ENCODE assay signal across 8 mouse cellular contexts in the genomic region with DNA sequence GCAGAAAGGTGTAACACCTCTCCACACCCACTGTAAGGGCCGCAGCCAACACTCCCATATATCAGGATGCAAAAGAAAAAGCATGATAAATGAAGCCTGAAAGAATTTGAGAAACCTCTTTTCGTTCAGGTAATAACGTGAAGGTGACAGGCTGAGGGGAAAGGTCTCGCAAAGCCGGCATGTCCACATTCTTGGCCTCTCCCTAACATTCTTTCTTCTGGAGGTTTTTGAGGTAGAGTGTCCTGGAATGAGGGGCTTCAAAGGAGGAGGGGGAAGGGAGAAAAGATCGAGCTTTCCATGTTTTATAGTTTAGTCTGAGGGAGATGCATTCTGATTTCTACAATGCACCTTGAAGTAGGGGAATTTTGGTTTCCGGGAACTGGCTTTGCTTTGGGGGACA. TPM values are rescaled to one million over a fixed set of nuclear protein-coding genes. Genes with fewer than 3 reads are reported as not detected.
DNase-seq lines count a peak whose midpoint lies in the region; ATAC-seq and TF ChIP-seq lines count a peak whose summit lies in the region.

TSS of gene St7 (plus strand) at position 287 of the 400 bp plus-strand sequence.

- WGBS in intestine, postnatal 0 days = 60% methylated on average over 7 of the region's 7 CpGs
- 84% methylated on average over 7 of the region's 7 CpGs for WGBS in midbrain, embryonic 14.5 days

- H3K9ac ChIP-seq in intestine, postnatal 0 days (ENCODE audit: low read depth, low read length) = peak within 1 kb of the TSS; percentile 85
- peak within 1 kb of the TSS; percentile 63 for H3K9ac ChIP-seq in midbrain, embryonic 14.5 days (replicated peaks; ENCODE audit: low read length)

- H3K4me2 ChIP-seq in intestine, postnatal 0 days (replicated peaks; ENCODE audit: low read depth) = peak within 1 kb of the TSS; percentile 87
- H3K4me2 ChIP-seq in midbrain, embryonic 14.5 days (ENCODE audit: low read length) = peak within 1 kb of the TSS; percentile 94

- H3K36me3 ChIP-seq in intestine, postnatal 0 days (ENCODE audit: control insufficient read depth, insufficient read depth) = no peaks in the 10 kb centered on the region
- H3K36me3 ChIP-seq in midbrain, embryonic 14.5 days (ENCODE audit: control insufficient read depth, insufficient read depth, low read length) = no peaks in the 10 kb centered on the region

- peak within 1 kb of the TSS; percentile 92 for H3K27ac ChIP-seq in intestine, postnatal 0 days (ENCODE audit: low read depth, low read length)
- peak within 1 kb of the TSS; percentile 57; the same call in 1 of the 2 replicates for H3K27ac ChIP-seq in midbrain, embryonic 14.5 days (replicated peaks; ENCODE audit: low read depth, low read length)

- peak within 1 kb of the TSS; percentile 83 for H3K4me3 ChIP-seq in intestine, postnatal 0 days (ENCODE audit: low read depth, low read length)
- H3K4me3 ChIP-seq in midbrain, embryonic 14.5 days (replicated peaks; ENCODE audit: low read depth, low read length) = peak within 1 kb of the TSS; percentile 73

- DNase-seq in left cerebral cortex, adult 18-20 months (ENCODE audit: low spot score in 2 of 2) = no peak
- no peak for DNase-seq in left cerebral cortex, adult 11 months (ENCODE audit: low spot score)
- no peak for DNase-seq in adrenal gland, postnatal 36 days
- no peak for DNase-seq in gastrocnemius, postnatal 4 days (ENCODE audit: low spot score in 2 of 2)
- DNase-seq in midbrain, embryonic 14.5 days = no peak
- no peak for DNase-seq in right cerebral cortex, postnatal 25 days
- DNase-seq in cerebellum, postnatal 10 days = no peak

- H3K27me3 ChIP-seq in intestine, postnatal 0 days (replicated peaks; ENCODE audit: control insufficient read depth, insufficient read depth, low read length) = no peaks in the 10 kb centered on the region
- no peaks in the 10 kb centered on the region for H3K27me3 ChIP-seq in midbrain, embryonic 14.5 days (ENCODE audit: control insufficient read depth, insufficient read depth, low read length)

- TF ChIP-seq CTCF in intestine, postnatal 0 days (IDR thresholded peaks at IDR 0.05; ENCODE audit: low read depth) = no peak

- H3K4me1 ChIP-seq in intestine, postnatal 0 days (replicated peaks; ENCODE audit: control insufficient read depth, insufficient read depth, low read length) = no peaks in the 10 kb centered on the region
- no peaks in the 10 kb centered on the region; the same call in 1 of the 2 replicates for H3K4me1 ChIP-seq in midbrain, embryonic 14.5 days (ENCODE audit: control insufficient read depth, insufficient read depth, low read length)

- ATAC-seq in intestine, postnatal 0 days = no peak
- no peak for ATAC-seq in midbrain, embryonic 14.5 days (ENCODE audit: low FRiP score, low TSS enrichment)

- H3K9me3 ChIP-seq in intestine, postnatal 0 days (ENCODE audit: control insufficient read depth) = no peaks in the 10 kb centered on the region
- no peaks in the 10 kb centered on the region for H3K9me3 ChIP-seq in midbrain, embryonic 14.5 days (ENCODE audit: control insufficient read depth, low read length)

RNA-seq across cellular contexts. Expression of gene St7, which starts in this region (rescaled TPM):
- total RNA-seq in left cerebral cortex, adult 18-20 months (2021) = 10 to 100 TPM; 32.3 to 38.6 TPM
- 10 to 100 TPM; 23.9 to 30.1 TPM for total RNA-seq in adrenal gland, postnatal 36 days (2021)
- total RNA-seq in gastrocnemius, postnatal 4 days (2021) = 10 to 100 TPM; 17.4 to 18.3 TPM
- polyA plus RNA-seq in intestine, postnatal 0 days (2015; fragmentation: Nextera tagmentation; extraction: Ambion mirVana) = 11.2 and 12.4 TPM in 2 replicates
- 61.4 TPM in 2 replicates for polyA plus RNA-seq in midbrain, embryonic 14.5 days (2014; fragmentation: Nextera tagmentation; extraction: Ambion mirVana)
